Mouse (Mus musculus): Measurements from ENCODE around the gene Oxct1. TPM values are rescaled to one million over a fixed set of nuclear protein-coding genes. Genes with fewer than 3 reads are reported as not detected.
A peak's percentile ranks its signal among the peaks of the same experiment; 100 is the strongest.

The Oxct1 gene
- polyA plus RNA-seq, 1 experiment from 2014 or later: 279 TPM

DNA sequence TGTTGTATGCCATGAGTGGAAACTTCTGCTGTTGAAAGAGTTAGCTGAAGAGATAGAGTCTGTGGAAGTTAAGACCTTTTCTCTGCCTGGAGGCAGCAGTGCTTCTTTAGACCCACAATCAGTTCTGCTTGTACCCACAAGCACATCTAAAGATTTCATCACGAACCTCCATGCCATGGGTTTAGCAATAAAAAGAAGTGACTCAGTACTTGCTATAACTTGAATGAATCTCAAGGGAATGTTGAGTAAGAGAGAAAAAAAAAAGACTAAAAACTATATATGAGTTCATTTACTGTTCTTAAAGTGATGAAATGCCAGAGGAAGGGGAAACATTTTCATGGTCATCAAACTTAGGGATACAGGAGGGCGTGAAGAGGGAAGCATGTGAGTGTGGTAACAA lies 25.6 kb upstream of the Oxct1 start:
- Histone ChIP-seq H3K4me2 (no peak overlapping the region), H3K27ac (no peak overlapping the region), H3K4me1 (no peaks in the 10 kb centered on the region), H3K9me3 (no peaks in the 10 kb centered on the region), H3K27me3 (no peaks in the 10 kb centered on the region), H3K4me3 (no peak overlapping the region), H3K9ac (no peak overlapping the region), H3K36me3 (no peaks in the 10 kb centered on the region)
- 57% methylated on average over 2 of the region's 2 CpGs for WGBS
- no peak for ATAC-seq (ENCODE audit: insufficient number of reproducible peaks, low FRiP score, low TSS enrichment, low read depth)

DNA sequence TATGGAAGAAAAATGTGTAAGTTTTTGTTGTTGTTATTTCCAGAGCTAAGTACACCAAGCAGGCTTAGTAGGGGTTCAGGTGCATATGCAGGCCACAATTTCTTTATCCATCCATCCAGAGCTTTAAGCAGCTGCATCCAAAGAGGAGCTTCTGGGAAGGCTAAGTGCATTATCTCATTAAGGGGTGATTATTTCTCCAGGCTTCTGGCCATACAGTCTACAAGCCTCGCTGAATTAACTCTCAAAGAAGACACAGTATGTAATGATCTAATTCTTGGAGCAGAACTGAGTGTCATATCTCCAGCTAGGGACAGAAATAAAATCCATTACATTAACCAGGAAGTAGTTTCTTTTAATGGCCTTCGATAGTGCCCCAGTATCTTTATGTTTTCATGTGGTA lies 12.3 kb upstream of the Oxct1 start:
- Histone ChIP-seq H3K4me1 (no peaks in the 10 kb centered on the region), H3K4me2 (no peak overlapping the region), H3K27me3 (no peaks in the 10 kb centered on the region), H3K27ac (no peak overlapping the region), H3K36me3 (no peaks in the 10 kb centered on the region), H3K9me3 (no peaks in the 10 kb centered on the region), H3K9ac (no peak overlapping the region), H3K4me3 (no peak overlapping the region)
- 61% methylated on average over 2 of the region's 2 CpGs for WGBS
- no peak for ATAC-seq (ENCODE audit: insufficient number of reproducible peaks, low FRiP score, low TSS enrichment, low read depth)

DNA sequence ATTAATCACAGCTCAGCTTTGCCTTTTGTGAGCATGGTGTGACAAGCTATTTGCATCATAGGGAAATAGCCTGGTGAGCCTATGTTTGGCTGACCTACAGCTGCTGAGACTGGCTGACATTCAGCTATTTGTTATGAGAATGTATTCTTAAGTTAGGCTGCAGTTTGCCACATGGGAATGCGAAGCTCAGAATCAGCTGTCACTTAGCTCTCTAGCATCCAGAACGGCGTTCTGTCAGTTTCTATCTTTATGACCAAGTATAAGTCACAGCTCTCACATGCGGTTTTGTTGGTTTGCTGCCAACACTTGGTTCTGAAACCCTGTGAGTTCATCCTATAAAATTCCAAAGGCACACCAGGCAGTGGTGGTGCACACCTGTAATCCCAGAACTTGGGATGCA lies 5.5 kb upstream of the Oxct1 start:
- H3K36me3 ChIP-seq: no peaks in the 10 kb centered on the region
- H3K27ac ChIP-seq: no peak overlapping the region
- WGBS: 50% methylated on average over 4 of the region's 4 CpGs
- H3K4me3 ChIP-seq: no peak overlapping the region
- no peaks in the 10 kb centered on the region for H3K9me3 ChIP-seq
- no peak overlapping the region for H3K9ac ChIP-seq
- no peak overlapping the region for H3K4me2 ChIP-seq
- H3K4me1 ChIP-seq: peaks cover 6% of the 10 kb centered on the region
- H3K27me3 ChIP-seq: no peaks in the 10 kb centered on the region
- ATAC-seq (ENCODE audit: insufficient number of reproducible peaks, low FRiP score, low TSS enrichment, low read depth): no peak

DNA sequence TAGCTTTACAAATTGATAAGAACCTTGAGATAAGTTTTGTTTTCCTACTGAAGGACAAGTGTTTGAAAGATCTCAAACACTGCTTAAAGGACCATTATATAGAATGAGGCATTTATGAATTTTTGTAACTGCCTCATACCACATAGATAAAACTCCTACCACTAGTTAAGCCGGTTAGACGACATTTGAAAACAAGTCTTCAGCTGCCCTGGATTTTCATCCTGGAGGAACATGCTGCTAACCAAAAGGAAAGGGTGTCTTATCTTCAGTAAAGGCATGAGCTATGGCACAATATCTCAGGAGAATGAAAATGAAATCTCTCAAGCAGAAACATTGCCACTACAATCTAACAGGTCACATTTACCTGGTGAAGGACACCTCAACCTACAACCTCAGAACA lies 2.4 kb upstream of the Oxct1 start:
- Histone ChIP-seq H3K4me1 (peaks cover 21% of the 10 kb centered on the region), H3K9me3 (no peaks in the 10 kb centered on the region), H3K9ac (no peak overlapping the region), H3K27ac (no peak overlapping the region), H3K36me3 (no peaks in the 10 kb centered on the region), H3K4me2 (no peak overlapping the region), H3K4me3 (no peak overlapping the region), H3K27me3 (no peaks in the 10 kb centered on the region)
- 70% methylated on average over 2 of the region's 2 CpGs for WGBS
- ATAC-seq (ENCODE audit: insufficient number of reproducible peaks, low FRiP score, low TSS enrichment, low read depth): no peak

DNA sequence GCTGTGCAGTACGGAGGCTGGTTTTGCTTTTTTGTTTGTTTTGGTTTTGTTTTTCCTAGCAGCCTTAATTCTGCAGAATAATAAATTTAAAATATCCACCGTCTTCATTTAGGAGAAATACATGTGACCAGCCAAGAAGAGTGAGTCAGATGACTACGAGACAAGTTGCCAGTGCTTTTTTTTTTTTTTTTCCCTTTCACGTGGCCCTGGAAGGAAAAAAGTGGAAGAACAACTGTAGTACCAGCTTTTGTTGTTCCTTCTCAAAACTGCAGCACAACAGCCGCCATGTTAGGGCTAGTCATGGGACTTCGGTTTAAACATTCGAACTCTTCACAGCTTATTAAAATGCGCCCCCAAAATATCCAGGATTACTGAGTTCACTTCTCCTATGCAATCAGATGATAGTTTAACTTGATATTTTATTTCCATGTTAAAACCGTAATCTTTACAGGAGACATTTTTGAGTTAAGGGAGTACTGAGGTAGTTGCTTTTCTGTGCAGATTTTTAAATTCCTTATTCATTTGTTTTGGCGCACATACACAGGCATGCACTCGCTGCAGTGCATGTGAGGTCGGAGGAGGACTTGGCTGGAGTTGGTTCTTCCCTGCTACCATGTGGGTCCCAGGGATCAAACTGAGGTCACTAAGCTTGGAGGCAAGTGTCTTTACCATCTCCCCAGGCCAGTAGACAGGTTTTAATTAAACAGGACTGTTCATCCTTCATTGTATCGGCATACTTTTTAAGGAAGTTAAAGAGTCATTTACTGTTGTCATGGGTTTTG lies 1.3 kb upstream of the Oxct1 start:
- Histone ChIP-seq H3K27ac (no peak overlapping the region), H3K36me3 (no peaks in the 10 kb centered on the region), H3K4me1 (peaks cover 21% of the 10 kb centered on the region), H3K9me3 (no peaks in the 10 kb centered on the region), H3K4me2 (no peak overlapping the region), H3K4me3 (no peak overlapping the region), H3K27me3 (no peaks in the 10 kb centered on the region), H3K9ac (no peak overlapping the region)
- 76% methylated on average over 13 of the region's 13 CpGs for WGBS
- no peak for ATAC-seq (ENCODE audit: insufficient number of reproducible peaks, low FRiP score, low TSS enrichment, low read depth)

DNA sequence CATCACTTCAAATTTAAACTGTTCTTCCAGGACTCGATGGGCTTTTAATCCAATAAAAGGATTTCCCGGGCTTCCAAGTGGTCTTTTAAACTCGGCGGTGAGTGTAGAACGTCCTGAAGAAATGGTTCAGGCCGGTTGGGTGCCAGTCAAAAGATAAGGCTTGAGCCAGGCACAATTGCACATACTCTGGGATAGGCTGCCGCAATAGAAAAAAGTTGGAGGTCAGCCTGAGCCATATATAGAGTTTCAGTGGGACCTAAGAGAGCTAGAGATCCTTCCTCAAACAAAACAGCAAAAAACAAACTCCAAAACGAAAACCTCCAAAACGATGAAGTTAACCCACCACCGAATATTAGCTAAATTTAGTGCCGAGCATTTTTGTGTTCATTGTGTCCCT lies 677 bp upstream of the Oxct1 start:
- H3K27ac ChIP-seq: peak overlapping the region; percentile 99
- H3K27me3 ChIP-seq: no peaks in the 10 kb centered on the region
- no peak for ATAC-seq (ENCODE audit: insufficient number of reproducible peaks, low FRiP score, low TSS enrichment, low read depth)
- peak overlapping the region; percentile 63; the same call in 1 of the 2 replicates for H3K4me2 ChIP-seq
- no peak overlapping the region for H3K9ac ChIP-seq
- H3K4me1 ChIP-seq: peaks cover 21% of the 10 kb centered on the region
- H3K9me3 ChIP-seq: no peaks in the 10 kb centered on the region
- no peaks in the 10 kb centered on the region for H3K36me3 ChIP-seq
- H3K4me3 ChIP-seq: peak overlapping the region; percentile 86; the same call in 1 of the 2 replicates
- WGBS: 60% methylated on average over 11 of the region's 11 CpGs

DNA sequence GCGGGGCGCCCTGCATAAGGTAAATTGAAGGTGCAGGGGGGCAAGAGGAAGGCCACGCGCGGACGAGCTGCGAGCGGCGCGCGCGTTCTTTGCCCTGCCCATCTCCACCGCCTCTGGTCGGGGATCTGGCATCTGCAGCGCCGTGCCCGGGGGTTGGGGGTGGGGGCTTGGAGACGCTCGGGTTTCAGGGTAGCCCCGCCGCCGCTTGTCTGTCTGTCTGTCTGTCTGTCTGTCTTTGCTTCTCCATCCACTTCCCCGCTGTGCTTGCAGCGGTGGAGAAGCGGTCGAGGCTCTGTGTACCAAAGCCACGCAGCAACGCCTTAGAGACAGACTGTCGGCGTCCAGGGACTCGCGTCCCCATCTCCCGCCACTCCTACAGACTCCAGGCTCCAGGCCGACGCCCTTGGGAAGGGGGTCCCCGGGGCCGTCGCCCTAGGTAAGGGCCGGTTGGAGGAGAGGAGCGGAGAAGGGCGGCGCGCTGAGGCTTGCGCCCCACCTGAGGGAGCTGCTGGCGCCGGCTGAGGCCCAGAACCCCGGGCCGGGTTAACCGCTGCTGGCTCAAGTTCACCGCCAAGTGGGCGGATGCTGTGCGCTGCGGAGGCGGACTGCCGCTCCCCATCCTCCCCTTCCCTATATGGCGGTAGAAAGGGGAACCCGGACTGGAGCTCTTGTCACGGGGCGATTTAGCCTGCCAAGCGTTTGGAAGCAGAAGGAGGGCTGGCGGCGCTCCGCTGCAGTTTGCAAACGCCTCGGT lies 825 bp downstream of the Oxct1 start:
- H3K4me3 ChIP-seq: peak overlapping the region; percentile 86
- H3K4me2 ChIP-seq: peak overlapping the region; percentile 63
- no peaks in the 10 kb centered on the region for H3K9me3 ChIP-seq
- H3K27me3 ChIP-seq: no peaks in the 10 kb centered on the region
- H3K36me3 ChIP-seq: no peaks in the 10 kb centered on the region
- WGBS: under 1% methylated on average over 65 of the region's 65 CpGs
- peak; percentile 89 for ATAC-seq (ENCODE audit: insufficient number of reproducible peaks, low FRiP score, low TSS enrichment, low read depth)
- H3K9ac ChIP-seq: peak overlapping the region; percentile 82
- peaks cover 21% of the 10 kb centered on the region for H3K4me1 ChIP-seq
- peak overlapping the region; percentile 99 for H3K27ac ChIP-seq

DNA sequence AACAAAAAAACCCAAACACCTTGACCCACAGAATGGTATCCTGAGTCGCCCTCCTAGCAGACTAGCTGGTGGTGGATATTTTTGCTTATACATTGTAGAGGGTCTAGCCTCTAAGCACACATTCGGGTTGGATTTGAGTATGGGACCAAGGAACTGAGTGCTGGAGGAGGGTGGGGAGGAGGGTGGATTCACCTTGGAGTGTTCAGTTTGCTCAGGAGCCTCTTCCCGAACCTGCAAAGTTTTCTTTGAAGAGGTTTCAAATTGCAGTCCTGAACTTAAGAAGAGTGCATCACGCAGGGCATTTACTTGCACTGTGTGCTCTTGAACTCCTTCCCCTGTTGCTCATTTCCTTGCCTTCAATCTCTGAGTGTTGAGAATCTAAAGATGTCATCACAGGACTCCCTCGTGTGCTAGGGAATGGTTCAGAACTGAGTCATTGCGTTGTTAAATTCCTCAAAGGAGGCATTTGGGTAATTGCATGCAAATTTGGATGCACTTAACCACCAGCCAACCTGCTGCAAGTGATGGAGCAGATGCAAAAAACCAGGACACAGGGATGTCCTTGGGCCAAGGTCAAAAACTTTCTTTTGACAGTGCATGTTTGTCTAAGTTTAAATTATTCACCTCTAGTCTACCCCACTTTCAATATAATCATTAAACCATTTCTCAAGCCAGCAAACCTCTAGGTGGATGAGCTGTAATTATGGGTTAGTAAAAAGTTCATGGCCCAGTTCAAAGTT lies 1.7 kb downstream of the Oxct1 start:
- H3K9ac ChIP-seq: peak overlapping the region; percentile 82
- no peak for ATAC-seq (ENCODE audit: insufficient number of reproducible peaks, low FRiP score, low TSS enrichment, low read depth)
- peak overlapping the region; percentile 86 for H3K4me3 ChIP-seq
- H3K4me2 ChIP-seq: peak overlapping the region; percentile 63
- H3K36me3 ChIP-seq: no peaks in the 10 kb centered on the region
- H3K27ac ChIP-seq: peak overlapping the region; percentile 99
- no peaks in the 10 kb centered on the region for H3K27me3 ChIP-seq
- peaks cover 21% of the 10 kb centered on the region for H3K4me1 ChIP-seq
- WGBS: 2% methylated on average over 6 of the region's 6 CpGs
- no peaks in the 10 kb centered on the region for H3K9me3 ChIP-seq

DNA sequence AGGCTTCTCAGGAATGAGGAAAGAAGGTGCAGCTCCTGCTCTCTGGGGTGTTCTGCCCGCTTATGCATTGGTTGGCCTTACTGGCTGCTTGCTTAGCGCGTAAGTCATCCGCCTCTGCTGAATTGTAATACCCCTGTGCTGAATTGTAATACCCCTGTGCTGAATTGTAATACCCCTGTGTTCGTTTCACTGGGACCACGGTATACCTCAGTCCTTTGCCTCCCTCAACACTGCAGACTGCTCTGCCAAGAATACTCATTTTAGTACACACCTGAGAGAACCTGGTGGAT lies 2.2 kb downstream of the Oxct1 start:
- no peaks in the 10 kb centered on the region for H3K36me3 ChIP-seq
- no peak overlapping the region for H3K27ac ChIP-seq
- no peaks in the 10 kb centered on the region for H3K9me3 ChIP-seq
- no peak overlapping the region for H3K4me2 ChIP-seq
- peaks cover 21% of the 10 kb centered on the region for H3K4me1 ChIP-seq
- H3K4me3 ChIP-seq: no peak overlapping the region
- WGBS: 69% methylated on average over 6 of the region's 6 CpGs
- H3K9ac ChIP-seq: no peak overlapping the region
- ATAC-seq (ENCODE audit: insufficient number of reproducible peaks, low FRiP score, low TSS enrichment, low read depth): no peak
- no peaks in the 10 kb centered on the region for H3K27me3 ChIP-seq

DNA sequence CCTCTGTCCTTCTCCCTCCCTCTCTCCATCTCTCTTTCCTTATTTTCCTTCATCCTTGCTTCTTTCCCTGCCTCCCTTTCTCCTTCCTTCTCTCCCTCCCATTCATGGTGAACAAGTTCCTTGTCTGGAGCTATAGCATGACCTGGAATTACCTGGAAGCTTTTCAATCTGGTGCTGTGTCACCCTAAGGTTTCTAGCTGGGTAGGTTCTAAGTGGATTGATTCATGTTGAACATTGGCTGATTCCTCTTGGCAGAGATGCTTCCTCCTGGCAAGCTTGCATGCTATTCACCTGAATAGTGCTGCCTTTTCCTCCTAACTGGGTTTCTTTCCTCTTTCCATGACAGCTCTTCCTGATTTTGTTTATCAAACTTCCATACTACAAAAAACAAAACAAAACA lies 2.8 kb downstream of the Oxct1 start:
- Histone ChIP-seq H3K27me3 (no peaks in the 10 kb centered on the region), H3K27ac (no peak overlapping the region), H3K9me3 (no peaks in the 10 kb centered on the region), H3K36me3 (no peaks in the 10 kb centered on the region), H3K4me1 (peaks cover 21% of the 10 kb centered on the region), H3K4me2 (no peak overlapping the region), H3K9ac (no peak overlapping the region), H3K4me3 (no peak overlapping the region)
- no peak for ATAC-seq (ENCODE audit: insufficient number of reproducible peaks, low FRiP score, low TSS enrichment, low read depth)

DNA sequence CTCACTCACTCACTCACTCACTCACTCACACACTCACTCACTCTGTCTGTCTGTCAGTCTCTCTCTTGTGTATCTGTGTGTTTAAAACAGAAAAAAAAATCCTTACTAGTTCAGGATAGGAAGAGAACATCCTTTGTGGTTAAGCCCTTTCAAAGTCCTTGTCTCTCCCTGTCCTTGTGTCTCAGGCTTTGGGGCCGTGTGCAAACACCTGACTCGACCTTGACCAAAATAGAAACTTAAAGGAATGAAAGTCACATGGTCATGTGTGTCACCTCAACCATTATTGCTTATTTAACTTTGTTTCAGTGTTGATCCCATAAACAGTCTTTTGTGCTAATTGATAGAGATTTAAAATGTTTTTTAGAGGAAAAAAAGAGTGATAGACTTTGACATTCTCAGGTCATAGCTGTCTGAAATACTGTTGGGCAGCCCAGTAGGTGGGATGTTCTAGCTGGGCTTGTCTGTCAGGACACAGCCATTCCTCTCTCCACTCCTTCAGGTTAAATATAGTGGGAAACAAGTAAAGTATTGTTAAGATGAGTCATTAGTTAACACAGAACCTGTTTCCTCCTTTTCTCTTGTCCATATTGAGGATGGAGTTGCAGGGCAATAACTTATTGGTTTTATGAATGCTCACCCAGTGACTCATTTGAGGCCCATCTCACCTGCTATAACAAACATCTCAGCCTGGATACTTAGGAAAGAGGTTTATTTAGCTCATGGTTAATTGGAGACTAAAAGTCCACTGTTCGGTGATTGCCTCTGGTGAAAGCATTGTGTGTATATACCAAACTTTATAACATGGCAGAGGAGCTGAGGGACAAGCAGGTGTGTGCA lies 7.2 kb downstream of the Oxct1 start:
- Histone ChIP-seq H3K4me1 (peaks cover under 1% of the 10 kb centered on the region; the same call in 1 of the 2 replicates), H3K4me3 (no peak overlapping the region), H3K36me3 (peaks cover 23% of the 10 kb centered on the region), H3K4me2 (no peak overlapping the region), H3K9me3 (no peaks in the 10 kb centered on the region), H3K27ac (no peak overlapping the region), H3K27me3 (no peaks in the 10 kb centered on the region), H3K9ac (no peak overlapping the region)
- 77% methylated on average over 3 of the region's 3 CpGs for WGBS
- ATAC-seq (ENCODE audit: insufficient number of reproducible peaks, low FRiP score, low TSS enrichment, low read depth): no peak
